Mouse (Mus musculus) layer of hippocampus, postnatal 25 days (tissue): Measurements from ENCODE around the gene Glis1. TPM values are rescaled to one million over a fixed set of nuclear protein-coding genes. Genes with fewer than 3 reads are reported as not detected.

Source experiments
- DNase-seq, 2 experiments: peaks; one replicate each; pipeline ENCODE4 v3.0.0; 2022; ENCODE audit warnings: mixed read lengths in 2 of 2, low spot score in 1 of 2; ENCODE audit errors: extremely low spot score in 1 of 2
- total RNA-seq, 2 experiments: library from RNA; stranded (reverse); gene quantifications; 2 replicates each; pipeline ENCODE4 v1.2.3; 2021

Glis1 gene
- total RNA-seq, 2 experiments from 2014 or later = 0.44 to 1.2 TPM

GRCm38 (mm10) chr4:107502601-107503051 is 68.2 kb downstream of the Glis1 start:
- DNase-seq = no peak

GRCm38 (mm10) chr4:107514981-107515380 is 80.6 kb downstream of the Glis1 start:
- no peak for DNase-seq

DNA sequence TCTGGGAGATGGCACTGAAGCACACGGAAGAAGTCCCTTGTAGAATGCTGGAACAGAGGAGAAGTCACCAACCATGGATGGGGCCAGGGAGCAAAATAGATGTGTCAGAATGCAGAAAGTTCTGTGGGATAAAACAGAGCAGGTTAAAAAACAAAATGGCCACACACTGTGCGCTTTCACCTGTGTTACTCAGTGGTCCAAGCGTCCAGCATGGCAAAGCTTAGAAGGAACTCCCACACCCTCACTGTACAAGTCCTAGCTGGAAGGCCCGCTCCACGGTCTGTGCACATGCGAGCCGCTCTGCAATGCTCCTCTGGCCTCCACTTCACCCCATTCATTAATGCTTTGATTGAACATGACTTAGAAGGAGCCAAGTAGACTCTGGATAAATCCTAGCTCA is 81.2 kb downstream of the Glis1 start:
- peak; percentile 1 for DNase-seq

DNA sequence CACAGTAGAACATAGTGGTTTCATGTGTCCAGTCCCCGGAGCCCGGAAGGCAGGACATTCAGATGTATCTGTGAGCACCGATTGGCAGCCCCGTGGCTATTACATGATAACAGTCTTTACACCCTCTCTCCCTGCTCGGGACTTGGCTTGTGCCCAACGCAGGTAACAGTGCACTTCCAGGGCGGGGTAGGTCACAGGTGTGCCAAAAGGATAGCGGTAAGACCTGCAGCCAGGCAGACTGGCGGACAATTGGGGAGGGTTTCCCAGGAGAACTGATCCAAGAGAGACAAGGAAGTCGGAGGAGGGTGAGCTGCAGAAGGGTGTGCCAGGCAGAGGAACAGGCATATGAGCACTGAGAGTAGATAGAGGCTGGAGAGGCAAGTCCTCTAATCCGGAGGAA is 84.4 kb downstream of the Glis1 start:
- DNase-seq = peak in 1 of 2 experiments; percentile 3

GRCm38 (mm10) chr4:107520071-107520470 is 85.7 kb downstream of the Glis1 start:
- DNase-seq = no peak

DNA sequence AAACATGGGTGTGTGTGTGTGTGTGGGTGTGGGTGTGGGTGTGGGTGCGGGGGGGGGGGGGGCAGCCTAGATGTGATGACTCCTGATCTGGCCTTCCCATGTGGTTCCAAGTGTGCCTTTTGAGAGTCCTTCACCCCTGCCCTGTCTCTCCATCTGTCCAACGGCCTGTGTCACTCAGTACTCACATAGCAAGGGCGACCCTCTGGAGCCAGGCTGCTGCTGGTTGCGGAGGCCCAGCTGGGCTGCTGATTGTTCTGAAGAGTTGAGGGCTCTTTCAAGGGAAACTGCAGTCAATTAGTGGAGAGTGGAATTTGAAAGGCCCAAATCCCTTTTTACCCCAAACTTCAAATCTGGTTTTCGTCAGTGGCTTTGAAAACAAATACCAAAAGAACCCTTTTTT is 86.4 kb downstream of the Glis1 start:
- DNase-seq = no peak

DNA sequence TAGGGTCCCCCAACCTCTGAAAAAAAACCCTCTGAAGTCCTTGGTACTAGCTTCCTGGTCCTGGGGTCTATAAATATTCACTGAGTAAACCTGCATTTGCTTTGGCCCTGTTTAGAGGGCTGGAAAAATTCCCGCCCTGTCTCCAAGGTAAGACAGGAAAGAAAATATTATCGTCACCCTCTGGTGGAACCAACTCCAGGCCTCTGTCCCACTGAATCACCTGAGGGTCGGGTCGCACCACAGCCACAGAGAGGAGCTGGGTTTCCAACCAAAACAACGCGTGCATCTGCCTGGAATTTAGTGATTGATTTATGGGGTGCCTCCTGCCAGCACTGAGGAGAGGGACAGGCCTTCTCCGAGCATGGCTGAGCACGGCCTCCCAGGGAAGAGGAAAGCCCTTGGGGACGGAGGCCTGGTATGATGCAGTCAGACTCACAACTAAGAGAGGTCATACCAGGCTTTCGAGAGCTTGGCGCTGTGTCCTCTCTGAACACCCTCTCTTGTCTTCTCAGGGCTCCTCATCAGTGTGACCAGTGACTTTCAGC is 89.3 kb downstream of the Glis1 start:
- DNase-seq = no peak

DNA sequence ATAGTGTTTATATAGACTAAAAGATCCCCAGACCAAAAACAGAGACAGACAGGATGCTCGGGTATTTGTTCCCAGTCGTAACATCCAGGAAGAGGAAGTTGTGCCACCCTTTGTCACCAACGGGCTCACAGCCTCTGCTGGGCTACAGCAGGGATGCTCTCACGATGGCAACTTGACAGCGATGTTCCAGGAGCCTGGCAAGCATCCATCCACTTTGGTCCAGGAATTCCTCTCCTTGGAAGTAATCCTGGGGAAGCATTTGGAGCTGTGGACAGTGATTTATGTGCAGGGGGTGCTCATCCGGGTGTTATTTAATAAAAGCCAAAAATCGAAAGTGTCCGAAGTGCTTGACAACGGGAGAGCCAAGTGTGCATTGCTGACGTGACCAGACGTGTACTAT is 100.7 kb downstream of the Glis1 start:
- peak in 1 of 2 experiments; percentile 6 for DNase-seq

GRCm38 (mm10) chr4:107538116-107538515 is 103.7 kb downstream of the Glis1 start:
- no peak for DNase-seq

DNA sequence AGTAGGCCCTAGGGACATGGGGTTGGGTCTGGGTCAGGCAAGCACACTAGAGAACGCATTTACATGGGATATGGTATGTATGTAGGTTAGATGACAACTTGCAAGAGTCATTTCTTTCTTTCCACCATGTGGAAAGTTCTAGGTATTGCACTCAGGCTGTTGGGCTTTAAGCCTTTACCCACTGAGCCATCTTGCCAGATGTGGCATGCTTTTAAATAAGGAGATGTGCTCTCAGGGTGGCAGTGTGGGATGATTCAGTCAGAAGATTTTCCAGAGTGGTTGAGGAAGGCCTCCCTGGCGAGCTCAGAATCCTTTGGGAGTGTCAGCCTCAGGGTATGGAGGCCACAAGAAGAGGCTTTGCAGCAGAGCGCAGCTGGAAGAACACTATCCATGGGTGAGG is 104.2 kb downstream of the Glis1 start:
- no peak for DNase-seq

DNA sequence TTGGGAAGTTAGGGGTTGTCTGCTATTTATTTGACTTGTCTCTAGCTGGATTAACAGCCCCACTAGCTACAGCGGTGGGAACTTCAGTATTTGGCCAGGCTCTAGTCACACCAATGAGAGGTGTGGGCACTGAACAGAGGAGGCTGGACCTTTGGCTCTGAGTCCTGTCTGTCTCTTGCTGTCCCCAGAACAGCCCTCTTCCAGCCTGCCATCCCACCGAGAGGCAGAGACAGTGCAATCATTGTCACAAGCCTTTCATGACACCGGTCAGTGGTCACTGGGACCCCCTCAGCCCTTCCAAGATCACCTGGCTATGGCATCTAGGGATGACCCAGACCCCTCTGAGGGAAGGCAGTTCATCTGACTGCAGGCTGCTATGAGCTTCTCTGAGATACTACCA is 104.6 kb downstream of the Glis1 start:
- DNase-seq = no peak

DNA sequence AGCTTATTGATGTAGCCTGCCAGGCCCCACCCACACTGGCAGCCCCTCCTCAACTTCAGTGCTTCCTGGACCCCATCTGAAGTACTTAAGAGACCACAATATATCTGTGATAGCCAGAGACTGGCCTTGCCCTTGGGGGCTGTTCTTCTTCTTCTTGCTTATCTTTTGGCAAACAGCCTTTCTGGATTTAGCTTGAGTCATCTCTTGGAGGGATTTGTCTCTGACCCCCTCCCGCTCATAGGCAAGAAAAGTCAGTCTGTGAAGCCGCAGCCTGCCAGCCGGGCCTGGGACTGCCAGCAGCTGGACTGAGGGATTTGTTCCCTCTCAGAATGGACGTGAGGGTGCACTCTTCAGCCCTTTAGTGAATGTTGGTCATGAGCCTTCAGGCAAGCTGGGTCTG is 107.4 kb downstream of the Glis1 start:
- DNase-seq = no peak

DNA sequence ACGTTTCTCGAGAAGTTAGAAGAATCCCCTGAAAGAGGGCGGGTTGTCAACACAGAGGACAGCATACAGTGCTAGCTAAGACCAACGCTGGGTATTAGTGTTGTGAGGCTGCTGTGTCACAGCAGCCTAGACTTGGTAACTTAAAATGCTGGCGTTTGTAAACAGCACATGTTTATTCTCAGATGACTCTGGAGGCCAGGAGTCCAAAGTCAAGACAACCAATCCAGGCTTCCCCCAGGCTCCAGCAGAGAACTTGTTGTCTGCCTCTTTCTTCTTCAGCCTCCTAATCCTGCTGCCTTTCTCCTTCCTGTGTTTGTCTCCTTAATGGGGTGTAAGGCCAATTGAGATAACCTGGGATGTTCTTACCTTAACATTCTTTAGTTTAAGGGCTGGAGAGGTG is 110.5 kb downstream of the Glis1 start:
- peak in 1 of 2 experiments; percentile 1 for DNase-seq

GRCm38 (mm10) chr4:107545726-107546125 is 111.3 kb downstream of the Glis1 start:
- no peak for DNase-seq

DNA sequence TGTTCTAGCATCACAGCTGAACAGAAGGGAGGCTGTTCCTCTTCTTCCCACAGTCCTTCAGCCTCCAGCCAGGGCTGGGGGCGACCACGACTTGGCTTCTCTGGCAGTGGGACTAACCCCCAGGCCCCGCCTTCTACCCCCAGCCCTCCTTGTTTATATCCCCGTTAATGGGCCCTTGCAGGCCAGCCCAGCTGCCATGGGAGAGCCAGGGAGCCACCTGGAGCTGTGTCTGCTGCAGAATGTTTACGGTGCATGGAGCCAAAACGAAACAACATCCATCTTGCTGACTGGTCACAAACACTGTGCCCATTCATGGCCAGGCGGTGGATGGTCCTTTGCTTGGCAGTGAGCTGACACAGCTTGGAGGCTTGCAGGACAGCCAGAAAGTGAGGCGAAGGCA is 112.1 kb downstream of the Glis1 start:
- peak in 1 of 2 experiments; percentile 4 for DNase-seq

GRCm38 (mm10) chr4:107550096-107550495 is 115.7 kb downstream of the Glis1 start:
- peak in 1 of 2 experiments; percentile 2 for DNase-seq

GRCm38 (mm10) chr4:107550546-107550945 is 116.2 kb downstream of the Glis1 start:
- DNase-seq = peak in 1 of 2 experiments; percentile 0

- DNase-seq = no peak
Measured at GRCm38 (mm10) chr4:107552696-107553095, 118.3 kb downstream of the Glis1 start.

GRCm38 (mm10) chr4:107553774-107554173 is 119.4 kb downstream of the Glis1 start:
- no peak for DNase-seq

GRCm38 (mm10) chr4:107558801-107559200 is 124.4 kb downstream of the Glis1 start:
- no peak for DNase-seq

DNA sequence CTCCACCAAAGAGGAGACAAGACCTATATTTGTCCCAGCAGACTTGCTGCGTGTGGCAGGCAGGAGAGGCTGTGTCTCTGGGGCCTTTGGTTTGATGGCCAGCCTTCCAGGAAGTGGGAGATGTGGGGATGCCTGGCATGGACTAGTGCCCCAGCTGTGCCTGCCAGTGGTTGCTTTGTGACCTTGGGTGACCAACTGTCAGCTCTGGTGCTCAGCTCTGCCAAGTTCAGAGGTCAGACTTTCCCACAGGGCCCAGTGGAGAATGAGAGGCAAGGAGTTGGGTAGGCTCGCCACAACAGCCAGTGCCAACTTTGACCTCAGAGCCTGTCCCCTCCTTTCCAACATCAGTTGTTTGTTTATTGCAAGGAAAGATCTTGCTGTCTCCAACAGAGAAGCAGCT is 126.7 kb downstream of the Glis1 start:
- no peak for DNase-seq

DNA sequence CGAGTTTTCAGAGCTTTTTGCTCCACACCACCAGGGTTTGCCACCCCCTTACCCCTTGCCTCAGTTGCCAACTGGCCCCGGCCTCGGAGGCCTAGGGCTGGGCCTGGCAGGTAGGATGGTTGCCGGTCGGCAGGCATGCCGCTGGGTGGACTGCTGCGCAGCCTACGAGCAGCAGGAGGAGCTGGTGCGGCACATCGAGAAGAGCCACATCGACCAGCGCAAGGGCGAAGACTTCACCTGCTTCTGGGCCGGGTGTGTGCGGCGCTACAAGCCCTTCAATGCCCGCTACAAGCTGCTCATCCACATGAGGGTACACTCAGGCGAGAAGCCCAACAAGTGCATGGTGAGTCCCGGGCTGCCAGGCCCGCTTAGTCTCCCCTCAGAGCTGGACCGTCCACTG is 133.8 kb downstream of the Glis1 start:
- no peak for DNase-seq
